Mouse (Mus musculus) heart, postnatal 0 days (tissue): ENCODE measurements around the gene Tbxas1.

Source experiments
- CTCF ChIP-seq: IDR thresholded peaks from 2 replicates; pipeline ENCODE4 v1.5.1; 2016; ENCODE audit warnings: antibody characterized with exemption, control low read depth, low read depth
- EP300 ChIP-seq: IDR thresholded peaks from 2 replicates; pipeline ENCODE4 v1.6.1; 2016; ENCODE audit warnings: antibody characterized with exemption, low read depth

DNA sequence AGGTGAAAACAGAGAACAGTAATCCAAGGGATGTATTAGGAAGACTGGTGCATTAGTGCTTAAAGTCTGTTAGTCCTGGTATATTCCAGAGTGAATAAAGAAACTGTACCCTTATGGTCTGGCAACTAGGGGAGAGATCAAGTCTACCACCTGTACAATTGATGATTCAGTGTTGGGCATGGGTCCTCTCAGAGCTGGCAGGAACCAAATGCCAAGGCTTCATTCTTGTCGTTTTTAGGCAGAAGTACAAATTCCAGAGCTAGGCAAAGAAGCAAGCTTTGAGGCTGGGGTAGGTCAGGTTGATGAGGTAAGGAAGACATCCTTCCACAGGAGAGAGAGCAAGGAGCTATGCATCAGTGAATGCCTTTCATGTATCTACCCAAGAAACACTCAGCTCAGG is 34.4 kb upstream of the Tbxas1 start:
- TF ChIP-seq EP300 (no peak), CTCF (no peak)
